Mouse (Mus musculus) G1E (cell line): ENCODE results near the gene Cdk17. TPM values are rescaled to one million over a fixed set of nuclear protein-coding genes. Genes with fewer than 3 reads are reported as not detected.

ENCODE experiments used
- ATAC-seq: 2 replicates; pipeline ENCODE4 v1.8.0; 2016; ENCODE audit warnings: mild to moderate bottlenecking; ENCODE audit not compliant: insufficient number of reproducible peaks, poor library complexity, low FRiP score, severe bottlenecking; ENCODE audit errors: extremely low read depth
- DNase-seq: peaks from one replicate; pipeline ENCODE4 v3.0.0; 2012; ENCODE audit warnings: low spot score
- H3K27me3 ChIP-seq: 2 replicates; pipeline ENCODE4 v1.6.1; 2012; ENCODE audit warnings: mild to moderate bottlenecking, low read length, inconsistent platforms; ENCODE audit not compliant: insufficient read depth
- H3K36me3 ChIP-seq: replicated peaks from 2 replicates; pipeline ENCODE3; 2012; ENCODE audit warnings: mild to moderate bottlenecking, inconsistent platforms
- H3K4me1 ChIP-seq: 2 replicates; pipeline ENCODE4 v1.6.1; 2012; ENCODE audit warnings: low read depth, low read length, inconsistent platforms, mixed read lengths; ENCODE audit not compliant: insufficient read depth
- H3K4me3 ChIP-seq: 2 replicates; pipeline ENCODE4 v1.5.1; 2012; ENCODE audit warnings: low read depth, mild to moderate bottlenecking, inconsistent platforms, low read length, moderate library complexity, mixed read lengths
- H3K9me3 ChIP-seq: replicated peaks from 2 replicates; pipeline ENCODE4 v1.6.1; 2012; ENCODE audit warnings: inconsistent platforms
- CTCF ChIP-seq: IDR thresholded peaks from 2 replicates; pipeline ENCODE4 v1.5.1; 2012; ENCODE audit warnings: low read depth, low read length, inconsistent platforms, mixed read lengths
- GATA1 ChIP-seq: IDR thresholded peaks from 2 replicates; pipeline ENCODE4 v1.6.1; 2012; ENCODE audit warnings: borderline replicate concordance, low read length, inconsistent platforms, mixed read lengths
- GATA2 ChIP-seq: IDR thresholded peaks from 2 replicates; pipeline ENCODE4 v1.6.1; 2012; ENCODE audit warnings: low read depth, low read length, inconsistent platforms, borderline replicate concordance
- POLR2AphosphoS5 ChIP-seq: IDR thresholded peaks from 2 replicates; pipeline ENCODE4 v1.6.1; 2012; ENCODE audit warnings: low read depth, low read length, inconsistent platforms; ENCODE audit not compliant: insufficient replicate concordance
- TAL1 ChIP-seq: conservative IDR thresholded peaks from 2 replicates; pipeline ENCODE4 v1.6.1; 2012; ENCODE audit warnings: low read depth, low read length, inconsistent platforms, mixed read lengths
- polyA plus RNA-seq: library from polyadenylated mRNA; stranded (reverse); fragments of >175 nt; gene quantifications from 2 replicates; pipeline ENCODE4 v1.2.3, GENCODE M21; 2012
- total RNA-seq, 2 experiments: library from RNA; stranded (forward) in 1 of 2; stranded (reverse) in 1 of 2; fragments of 200-1000 nt in 1 of 2; fragments of >200 nt in 1 of 2; fragmentation: Nextera tagmentation in 1 of 2; gene quantifications; 2 replicates each; pipeline ENCODE4 v1.2.3; 2014 to 2017

The Cdk17 gene
- total and polyA plus RNA-seq, 3 experiments: 6.5 to 123 (median 95.6) TPM

GRCm38 (mm10) chr10:93311576-93311975 lies 150.9 kb downstream of the Cdk17 start:
- DNase-seq (no peak), ATAC-seq (no peak)
- H3K4me3 ChIP-seq: no peak overlapping the region
- no peak for TF ChIP-seq GATA2
- no peak for TF ChIP-seq TAL1
- TF ChIP-seq CTCF: no peak
- no peak for TF ChIP-seq POLR2AphosphoS5
- TF ChIP-seq GATA1: no peak
- no peaks in the 10 kb centered on the region for H3K4me1 ChIP-seq
- H3K27me3 ChIP-seq: peaks cover 26% of the 10 kb centered on the region
- H3K36me3 ChIP-seq: no peaks in the 10 kb centered on the region
- H3K9me3 ChIP-seq: no peaks in the 10 kb centered on the region

Other genes starting within 250 kb of the Cdk17 start
- 15.9 and 16.2 TPM in 2 replicates for gene Cfap54, start 79.3 kb upstream of the Cdk17 start, total RNA-seq (2014; fragmentation: Nextera tagmentation)
- 3.9 and 5.1 TPM in 2 replicates for gene Cfap54, start 79.3 kb upstream of the Cdk17 start, total RNA-seq (2017)
- 1.9 and 2.1 TPM in 2 replicates for gene Cfap54, start 79.3 kb upstream of the Cdk17 start, polyA plus RNA-seq
- not detected in 2 replicates for gene Elk3, start 150.3 kb downstream of the Cdk17 start, total RNA-seq (2014; fragmentation: Nextera tagmentation)
- 0.23 and 0.33 TPM in 2 replicates for gene Elk3, start 150.3 kb downstream of the Cdk17 start, total RNA-seq (2017)
- gene Elk3, start 150.3 kb downstream of the Cdk17 start, polyA plus RNA-seq: 0.06 TPM in 1 of 2 replicates, not detected in the other